ENCODE assay signal across 10 mouse cellular contexts in genomic region chr9:75289545-75289944, GRCm38 (mm10). TPM values are rescaled to one million over a fixed set of nuclear protein-coding genes. Genes with fewer than 3 reads are reported as not detected.
DNase-seq lines count a peak whose midpoint lies in the region; TF ChIP-seq lines count a peak whose summit lies in the region.
"Had no signal": no experiment of that assay in that cellular context is flagged by ENCODE, and none has a peak within 500 bp of the region (broad histone marks: within the 10 kb centered on the region; RNA-seq: fewer than 3 reads in every experiment).

No protein-coding gene starts in this region.

- no peaks in the 10 kb centered on the region for H3K27me3 ChIP-seq in thymus, adult 2 months (ENCODE audit: control insufficient read depth, insufficient read depth, low read length)

- 54% methylated on average over 4 of the region's 4 CpGs for WGBS in thymus, adult 2 months

- H3K27ac ChIP-seq in thymus, adult 2 months (ENCODE audit: control insufficient read depth, insufficient read depth, low read length): no peak overlapping the region

- H3K36me3 ChIP-seq in thymus, adult 2 months (ENCODE audit: control insufficient read depth, insufficient read depth, low read length): no peaks in the 10 kb centered on the region

- no peak overlapping the region for H3K4me3 ChIP-seq in thymus, adult 2 months (ENCODE audit: control insufficient read depth, insufficient read depth, low read length)

- TF ChIP-seq POLR2A in thymus, adult 2 months (IDR thresholded peaks at IDR 0.05; ENCODE audit: control insufficient read depth, extremely low read depth, insufficient read depth, low read length, poor library complexity): no peak

- H3K4me1 ChIP-seq in thymus, adult 2 months (replicated peaks; ENCODE audit: control insufficient read depth, insufficient read depth, low read length): no peaks in the 10 kb centered on the region

- intact Hi-C loops in gastrocnemius, postnatal 36 days (cut with DNase I): loop anchor here (10.0 kb wide), 1 partner anchor 385 kb away; no protein-coding TSS in a partner anchor

- no peak for TF ChIP-seq CTCF in thymus, adult 2 months (IDR thresholded peaks at IDR 0.05; ENCODE audit: borderline replicate concordance, control insufficient read depth, extremely low read depth, insufficient read depth, low read length, poor library complexity)

- peak; percentile 40 for DNase-seq in gastrocnemius, adult 18-20 months (ENCODE audit: low spot score)
- DNase-seq in gastrocnemius, postnatal 36 days: no peak
- peak; percentile 11 for DNase-seq in thymus, adult 2 months
- no peak for DNase-seq in thymus, postnatal 36 days
- peak; percentile 32 for DNase-seq in heart, postnatal 4 days
- DNase-seq in thymus, postnatal 25 days: peak; percentile 9
- DNase-seq in testis, postnatal 14 days (ENCODE audit: low spot score): no peak
- no peak for DNase-seq in gastrocnemius, adult 8-10 months (ENCODE audit: low spot score in 2 of 2)

RNA-seq across cellular contexts. Expression of gene Gnb5, which starts 16.5 kb away (rescaled TPM):
- total RNA-seq in gastrocnemius, adult 18-20 months (2021): 10 to 100 TPM; 12.1 to 12.6 TPM
- total RNA-seq in gastrocnemius, postnatal 36 days (2021): 10 to 100 TPM in 1 of 2 experiments, 1 to 10 TPM in 1; 8.7 to 14.8 TPM
- polyA plus RNA-seq in thymus, adult 2 months (2012; rRNA removed): 5.1 and 7.3 TPM in 2 replicates
- 10 to 100 TPM; 41.6 to 43.1 TPM for total RNA-seq in heart, postnatal 4 days (2021)
- 10 to 100 TPM in 3 of 4 experiments, 1 to 10 TPM in 1; 8.9 to 13.8 (median 12.0) TPM for total RNA-seq in gastrocnemius, adult 8-10 months (2022)

RNA-seq across cellular contexts. Expression of gene Myo5c, which starts 57.7 kb away (rescaled TPM):
- total RNA-seq in gastrocnemius, adult 18-20 months (2021): 10 to 100 TPM in 1 of 2 experiments, 1 to 10 TPM in 1; 9.0 to 10.9 TPM
- total RNA-seq in gastrocnemius, postnatal 36 days (2021): 1 to 10 TPM; 7.3 to 9.9 TPM
- polyA plus RNA-seq in thymus, adult 2 months (2012; rRNA removed): 8.4 and 9.0 TPM in 2 replicates
- 1 to 10 TPM; 3.6 to 5.5 TPM for total RNA-seq in heart, postnatal 4 days (2021)
- 10 to 100 TPM in 1 of 4 experiments, 1 to 10 TPM in 3; 7.2 to 12.8 (median 8.8) TPM for total RNA-seq in gastrocnemius, adult 8-10 months (2022)

RNA-seq across cellular contexts. Expression of gene Bcl2l10, which starts 58.0 kb away (rescaled TPM):
- not detected for total RNA-seq in gastrocnemius, adult 18-20 months (2021)
- not detected for total RNA-seq in gastrocnemius, postnatal 36 days (2021)
- not detected in 2 replicates for polyA plus RNA-seq in thymus, adult 2 months (2012; rRNA removed)
- total RNA-seq in heart, postnatal 4 days (2021): under 1 TPM in 1 of 2 experiments, not detected in 1; 0.21 TPM
- not detected for total RNA-seq in gastrocnemius, adult 8-10 months (2022)
- polyA plus RNA-seq: heart, embryonic 14.5 days; lung, embryonic 16.5 days had no signal

Comparison
In these comparisons a context has a peak if more than half of its experiments do, and no peak if none do; other contexts are left out.
1. DNase-seq: peak in gastrocnemius, adult 18-20 months (single experiment), thymus, adult 2 months (single experiment), heart, postnatal 4 days (single experiment) and thymus, postnatal 25 days (single experiment); none in gastrocnemius, postnatal 36 days (0 of 2), thymus, postnatal 36 days (0 of 2), testis, postnatal 14 days (single experiment) and gastrocnemius, adult 8-10 months (0 of 2).